Mouse (Mus musculus) thymus, postnatal 0 days (tissue): ENCODE measurements at regions not wholly inside any gene's neighbourhood (a gene's known extent, or its start where the extent isn't known, plus 50 kb on each side); places are given as distances from the start of the nearest gene placed in this dataset.

Experiments used
- DNase-seq: peaks from one replicate; pipeline ENCODE4 v3.0.0-alpha.2; 2015; ENCODE audit warnings: low spot score

GRCm38 (mm10) chr2:137594509-137594908 is 478.1 kb upstream of the Jag1 start:
- DNase-seq: no peak

- no peak for DNase-seq
These were observed 475.1 kb upstream of the Jag1 start for GRCm38 (mm10) chr2:137591551-137591950.

- no peak for DNase-seq
These were observed 465.0 kb upstream of the Jag1 start for GRCm38 (mm10) chr2:137581491-137581890.

- DNase-seq: no peak
These were observed 459.3 kb upstream of the Jag1 start for GRCm38 (mm10) chr2:137575750-137576149.

- no peak for DNase-seq
These were observed 458.5 kb upstream of the Jag1 start for GRCm38 (mm10) chr2:137574845-137575449.

- DNase-seq: no peak
These were observed 454.7 kb upstream of the Jag1 start for GRCm38 (mm10) chr2:137571146-137571545.

GRCm38 (mm10) chr2:137566619-137567018 is 450.2 kb upstream of the Jag1 start:
- DNase-seq: no peak

GRCm38 (mm10) chr2:137564064-137564624 is 447.7 kb upstream of the Jag1 start:
- DNase-seq: no peak

GRCm38 (mm10) chr2:137560366-137560765 is 443.9 kb upstream of the Jag1 start:
- DNase-seq: no peak

- DNase-seq: no peak
These were observed 437.4 kb upstream of the Jag1 start for GRCm38 (mm10) chr2:137553871-137554270.

- no peak for DNase-seq
These were observed 420.1 kb upstream of the Jag1 start for GRCm38 (mm10) chr2:137536581-137536980.

GRCm38 (mm10) chr2:137516271-137516670 is 399.8 kb upstream of the Jag1 start:
- no peak for DNase-seq

- DNase-seq: no peak
These were observed 398.6 kb upstream of the Jag1 start for GRCm38 (mm10) chr2:137515043-137515442.

- no peak for DNase-seq
These were observed 397.6 kb upstream of the Jag1 start for GRCm38 (mm10) chr2:137513895-137514506.

GRCm38 (mm10) chr2:137510671-137511235 is 394.3 kb upstream of the Jag1 start:
- no peak for DNase-seq

GRCm38 (mm10) chr2:137501236-137501635 is 384.8 kb upstream of the Jag1 start:
- DNase-seq: no peak

GRCm38 (mm10) chr2:137497616-137498015 is 381.2 kb upstream of the Jag1 start:
- no peak for DNase-seq

GRCm38 (mm10) chr2:137493600-137493999 is 377.2 kb upstream of the Jag1 start:
- DNase-seq: no peak

GRCm38 (mm10) chr2:137489181-137489682 is 372.8 kb upstream of the Jag1 start:
- DNase-seq: no peak

- DNase-seq: no peak
These were observed 352.3 kb upstream of the Jag1 start for GRCm38 (mm10) chr2:137468769-137469168.

GRCm38 (mm10) chr2:137457061-137457753 is 340.8 kb upstream of the Jag1 start:
- DNase-seq: no peak

- DNase-seq: no peak
These were observed 340.0 kb upstream of the Jag1 start for GRCm38 (mm10) chr2:137456436-137456835.
